Mouse (Mus musculus) CH12.LX (cell line): ENCODE measurements around the gene Cybrd1.

Experiments used
- BHLHE40 ChIP-seq: IDR thresholded peaks from 2 replicates; pipeline ENCODE4 v1.6.1; 2011; ENCODE audit warnings: mild to moderate bottlenecking, low read depth, low read length, improper control_type of control experiment
- CTCF ChIP-seq, 2 experiments: IDR thresholded peaks in 1 of 2; conservative IDR thresholded peaks in 1 of 2; 2 replicates each; pipeline ENCODE4 v1.5.1; 2011 to 2012; ENCODE audit warnings: low read depth in 2 of 2, low read length in 2 of 2, improper control_type of control experiment in 1 of 2, inconsistent platforms in 1 of 2, mild to moderate bottlenecking in 1 of 2, moderate library complexity in 1 of 2
- E2F4 ChIP-seq: IDR thresholded peaks from 2 replicates; pipeline ENCODE4 v1.6.1; 2011; ENCODE audit warnings: low read depth, low read length, improper control_type of control experiment; ENCODE audit not compliant: insufficient replicate concordance

DNA sequence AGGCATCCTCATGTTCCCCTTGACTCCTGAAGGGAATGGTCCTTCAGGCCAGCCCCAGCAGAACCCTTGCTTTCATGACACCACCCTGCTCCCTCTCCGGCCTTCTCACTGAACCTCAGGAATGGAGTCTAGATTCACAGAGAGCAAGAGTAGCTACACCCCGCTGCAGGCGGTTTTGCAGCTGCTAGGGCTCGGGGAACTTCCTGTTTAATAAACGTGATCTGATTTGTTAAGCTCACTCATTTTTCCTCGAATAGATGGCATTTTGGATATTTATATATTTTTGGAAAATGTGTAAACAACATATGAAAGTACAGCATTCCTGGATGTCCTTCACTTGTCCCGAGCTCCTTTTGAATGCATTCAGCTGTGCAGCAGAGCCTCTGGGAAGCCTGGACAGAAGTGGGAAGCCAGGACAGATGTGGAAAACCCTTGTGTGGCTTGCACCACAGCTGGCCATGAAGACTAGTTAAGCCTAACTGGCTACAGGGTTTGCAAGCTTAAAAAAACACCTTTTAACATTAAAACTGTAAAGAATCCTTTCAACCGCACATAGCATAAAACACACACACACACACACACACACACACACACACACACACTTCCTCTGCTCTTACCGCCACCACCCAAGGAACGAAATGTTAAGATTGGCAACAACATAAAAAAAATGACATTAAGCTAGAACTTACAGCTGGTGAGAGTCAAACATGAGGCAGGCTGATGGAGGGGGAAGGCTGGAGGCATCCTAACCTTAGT is 10.2 kb downstream of the Cybrd1 start:
- no peak for TF ChIP-seq CTCF (conservative IDR thresholded peaks at IDR 0.05 in 1 of 2, IDR thresholded peaks at IDR 0.05 in 1 of 2; ENCODE audit: low read depth in 2 of 2, low read length in 2 of 2)
- TF ChIP-seq BHLHE40: no peak
- TF ChIP-seq E2F4: no peak
